Mouse (Mus musculus) forebrain, embryonic 12.5 days (tissue): ENCODE results near the gene C5ar1. TPM values are rescaled to one million over a fixed set of nuclear protein-coding genes. Genes with fewer than 3 reads are reported as not detected.
A peak's percentile ranks its signal among the peaks of the same experiment; 100 is the strongest.

Source experiments
- ATAC-seq: fragments of 200-750 bp; cut with Nextera tagmentation; 2 replicates; pipeline ENCODE4 v1.8.0; 2017; ENCODE audit warnings: moderate TSS enrichment; ENCODE audit not compliant: low FRiP score
- H3K27ac ChIP-seq: fragments of 300-500 bp; sonication (generic); 2 replicates; pipeline ENCODE4 v1.5.1; 2016; ENCODE audit warnings: mild to moderate bottlenecking
- H3K27me3 ChIP-seq: fragments of 300-500 bp; sonication (generic); 2 replicates; pipeline ENCODE4 v1.6.1; 2016; ENCODE audit warnings: mild to moderate bottlenecking
- H3K36me3 ChIP-seq: fragments of 300-500 bp; sonication (generic); replicated peaks from 2 replicates; pipeline ENCODE4 v1.6.1; 2016; ENCODE audit warnings: mild to moderate bottlenecking
- H3K4me1 ChIP-seq: fragments of 300-500 bp; sonication (generic); 2 replicates; pipeline ENCODE4 v1.6.1; 2016
- H3K4me2 ChIP-seq: fragments of 300-500 bp; sonication (generic); 2 replicates; pipeline ENCODE4 v1.6.1; 2016; ENCODE audit warnings: mild to moderate bottlenecking, moderate library complexity
- H3K4me3 ChIP-seq: fragments of 300-500 bp; sonication (generic); replicated peaks from 2 replicates; pipeline ENCODE4 v1.5.1; 2016; ENCODE audit warnings: mild to moderate bottlenecking
- H3K9ac ChIP-seq: fragments of 300-500 bp; sonication (generic); 2 replicates; pipeline ENCODE4 v1.6.1; 2016; ENCODE audit warnings: mild to moderate bottlenecking
- H3K9me3 ChIP-seq: fragments of 300-500 bp; sonication (generic); 2 replicates; pipeline ENCODE4 v1.6.1; 2016
- WGBS: fragments of 180-500 bp; shearing (Covaris S2); methylation state at CpG from one replicate; pipeline ENCODE4 v1.1.7; 2016; 5-methylcytosine and 5-hydroxymethylcytosine counted together
- polyA plus RNA-seq: library from polyadenylated mRNA; unstranded; fragments of >200 nt; fragmentation: Nextera tagmentation; extraction: Ambion mirVana; gene quantifications from 2 replicates; pipeline ENCODE4 v1.2.1, GENCODE M21; 2016

C5ar1 gene
- polyA plus RNA-seq, 1 experiment from 2014 or later = 0.73 TPM

DNA sequence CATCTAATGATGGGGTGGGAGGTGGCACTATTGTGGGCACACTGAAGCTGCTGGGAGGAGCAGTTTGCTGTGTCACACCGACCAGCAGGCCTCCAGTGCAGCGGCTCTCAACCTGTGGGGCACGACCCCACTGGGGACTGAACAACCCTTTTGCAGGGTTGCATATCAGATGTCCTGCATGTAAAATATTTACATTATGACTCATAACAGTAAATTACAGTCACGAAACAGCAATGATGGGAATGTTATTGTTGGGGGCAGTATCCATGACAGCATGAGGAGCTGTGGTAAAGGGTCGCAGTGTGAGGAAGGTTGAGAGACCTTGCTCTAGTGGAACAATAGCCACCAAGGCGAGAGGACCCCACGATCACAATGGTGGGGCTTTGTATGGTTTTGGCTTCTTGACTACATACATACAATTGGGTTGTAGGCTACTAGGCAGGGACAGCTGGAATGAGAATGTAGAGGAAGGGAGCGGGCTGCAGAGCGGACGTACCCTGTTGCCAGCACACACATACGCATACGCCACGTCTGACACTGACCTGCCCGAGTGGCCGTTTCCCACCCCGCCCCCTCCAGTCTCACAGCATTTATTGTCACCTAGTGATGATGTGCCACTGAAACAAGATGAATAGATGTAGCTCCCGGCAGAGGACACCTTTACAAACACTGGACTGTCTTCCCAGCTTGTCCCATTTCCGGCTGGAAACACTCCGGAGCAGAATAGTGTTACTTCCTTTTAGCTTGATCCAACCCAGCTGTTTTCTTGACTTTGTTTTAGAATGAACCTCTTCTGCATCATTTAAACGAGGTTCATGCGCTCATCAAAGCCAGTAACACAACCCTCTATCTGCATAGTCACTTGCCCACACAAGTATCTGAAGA lies 50.3 kb downstream of the C5ar1 start:
- Histone ChIP-seq H3K27me3 (no peaks in the 10 kb centered on the region), H3K4me1 (no peaks in the 10 kb centered on the region), H3K36me3 (peaks cover 92% of the 10 kb centered on the region), H3K4me3 (no peak overlapping the region), H3K27ac (no peak overlapping the region), H3K9me3 (no peaks in the 10 kb centered on the region), H3K4me2 (no peak overlapping the region), H3K9ac (no peak overlapping the region)
- WGBS = 91% methylated on average over 21 of the region's 21 CpGs
- ATAC-seq = no peak

DNA sequence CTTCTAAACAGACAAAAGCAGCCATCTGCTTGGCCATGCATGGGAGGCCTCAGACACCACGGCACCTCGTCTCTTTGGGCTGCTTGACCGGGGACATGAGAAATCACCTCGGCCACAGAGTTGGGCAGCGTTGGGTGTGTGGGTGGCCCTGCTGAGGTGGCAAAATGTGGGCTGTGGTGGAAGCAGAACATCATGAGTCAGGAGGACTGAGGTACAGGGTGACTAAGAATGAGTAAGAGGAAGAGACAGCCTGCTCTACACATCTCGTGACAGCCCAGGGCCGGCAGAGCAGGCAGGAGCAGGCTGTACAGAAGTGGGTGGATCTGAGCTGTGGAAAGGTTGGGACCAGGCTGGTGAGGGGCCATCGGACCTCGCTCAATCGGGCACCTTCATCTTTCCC lies 51.8 kb downstream of the C5ar1 start:
- Histone ChIP-seq H3K27ac (no peak overlapping the region), H3K4me1 (no peaks in the 10 kb centered on the region), H3K9me3 (no peaks in the 10 kb centered on the region), H3K4me3 (no peak overlapping the region), H3K9ac (no peak overlapping the region), H3K36me3 (peaks cover 91% of the 10 kb centered on the region), H3K4me2 (no peak overlapping the region), H3K27me3 (no peaks in the 10 kb centered on the region)
- WGBS = 89% methylated on average over 10 of the region's 10 CpGs
- ATAC-seq = no peak

DNA sequence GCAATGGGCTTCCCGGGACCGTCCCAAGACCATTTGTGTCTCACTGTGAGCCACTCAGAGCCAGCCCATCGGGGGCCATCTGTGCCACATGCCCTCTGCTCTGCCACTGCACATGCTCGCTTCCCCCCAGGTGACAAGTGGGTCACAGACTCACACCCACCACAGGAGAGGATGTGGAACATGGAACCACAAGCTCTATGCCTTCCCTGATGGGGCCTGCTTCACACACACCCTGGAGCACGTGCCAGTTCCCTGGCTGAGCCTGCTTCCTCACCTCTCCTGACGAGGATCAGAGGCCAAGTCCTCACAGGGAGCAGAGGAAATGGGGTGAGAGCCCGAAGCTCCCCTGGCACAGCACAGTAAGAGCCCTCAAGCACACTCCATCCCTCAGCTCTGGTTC lies 52.3 kb downstream of the C5ar1 start:
- WGBS = 88% methylated on average over 7 of the region's 7 CpGs
- Histone ChIP-seq H3K4me1 (no peaks in the 10 kb centered on the region), H3K27ac (no peak overlapping the region), H3K36me3 (peaks cover 93% of the 10 kb centered on the region), H3K9me3 (no peaks in the 10 kb centered on the region), H3K4me3 (no peak overlapping the region), H3K27me3 (no peaks in the 10 kb centered on the region), H3K9ac (no peak overlapping the region), H3K4me2 (no peak overlapping the region)
- ATAC-seq = no peak

DNA sequence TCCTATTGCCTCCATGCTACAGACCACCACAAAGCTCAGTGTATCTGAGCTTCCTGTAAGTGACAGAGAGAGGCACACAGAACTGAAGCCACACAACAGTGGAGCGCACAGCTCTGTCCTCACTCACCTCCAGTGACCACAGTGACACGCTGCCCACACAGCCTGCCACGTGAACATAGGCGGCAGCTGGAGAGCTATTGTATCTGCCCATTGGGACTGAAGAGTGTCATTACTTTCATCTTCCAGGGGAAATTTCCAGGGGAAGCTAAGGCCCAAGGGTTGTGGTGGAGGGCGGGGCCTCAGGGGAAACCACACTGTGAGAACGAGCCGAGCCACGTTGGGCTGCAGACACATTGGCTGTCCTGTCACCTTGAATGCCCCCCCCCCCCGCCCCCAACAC lies 54.5 kb downstream of the C5ar1 start:
- Histone ChIP-seq H3K9ac (no peak overlapping the region), H3K4me2 (no peak overlapping the region), H3K27me3 (no peaks in the 10 kb centered on the region), H3K4me3 (no peak overlapping the region), H3K9me3 (no peaks in the 10 kb centered on the region), H3K36me3 (peaks cover 92% of the 10 kb centered on the region), H3K4me1 (no peaks in the 10 kb centered on the region), H3K27ac (no peak overlapping the region)
- no peak for ATAC-seq
- WGBS = 82% methylated on average over 8 of the region's 9 CpGs

DNA sequence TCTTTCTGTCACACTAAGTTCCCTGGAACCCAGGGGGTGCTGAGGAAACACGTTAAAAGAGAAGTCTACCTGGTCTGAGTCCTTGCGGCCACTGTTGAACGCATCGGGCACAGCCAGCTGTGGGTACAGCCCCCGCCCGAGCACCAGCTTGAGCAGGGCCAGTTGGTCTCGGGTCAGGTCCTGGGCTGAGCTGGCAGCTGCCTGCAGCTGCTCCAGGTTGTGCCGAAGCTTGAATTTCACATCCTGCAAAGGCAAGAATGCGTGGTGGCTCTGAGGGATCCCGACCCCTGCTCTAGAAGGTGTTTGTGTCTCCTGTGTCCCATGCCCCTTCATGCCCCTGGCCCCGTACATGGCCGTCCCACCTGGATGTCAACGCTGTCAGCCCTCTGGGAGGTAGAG lies 55.8 kb downstream of the C5ar1 start:
- 93% methylated on average over 13 of the region's 13 CpGs for WGBS
- Histone ChIP-seq H3K27ac (no peak overlapping the region), H3K9me3 (no peaks in the 10 kb centered on the region), H3K27me3 (no peaks in the 10 kb centered on the region), H3K4me3 (no peak overlapping the region), H3K4me1 (no peaks in the 10 kb centered on the region), H3K9ac (no peak overlapping the region), H3K36me3 (peaks cover 91% of the 10 kb centered on the region), H3K4me2 (no peak overlapping the region)
- no peak for ATAC-seq

DNA sequence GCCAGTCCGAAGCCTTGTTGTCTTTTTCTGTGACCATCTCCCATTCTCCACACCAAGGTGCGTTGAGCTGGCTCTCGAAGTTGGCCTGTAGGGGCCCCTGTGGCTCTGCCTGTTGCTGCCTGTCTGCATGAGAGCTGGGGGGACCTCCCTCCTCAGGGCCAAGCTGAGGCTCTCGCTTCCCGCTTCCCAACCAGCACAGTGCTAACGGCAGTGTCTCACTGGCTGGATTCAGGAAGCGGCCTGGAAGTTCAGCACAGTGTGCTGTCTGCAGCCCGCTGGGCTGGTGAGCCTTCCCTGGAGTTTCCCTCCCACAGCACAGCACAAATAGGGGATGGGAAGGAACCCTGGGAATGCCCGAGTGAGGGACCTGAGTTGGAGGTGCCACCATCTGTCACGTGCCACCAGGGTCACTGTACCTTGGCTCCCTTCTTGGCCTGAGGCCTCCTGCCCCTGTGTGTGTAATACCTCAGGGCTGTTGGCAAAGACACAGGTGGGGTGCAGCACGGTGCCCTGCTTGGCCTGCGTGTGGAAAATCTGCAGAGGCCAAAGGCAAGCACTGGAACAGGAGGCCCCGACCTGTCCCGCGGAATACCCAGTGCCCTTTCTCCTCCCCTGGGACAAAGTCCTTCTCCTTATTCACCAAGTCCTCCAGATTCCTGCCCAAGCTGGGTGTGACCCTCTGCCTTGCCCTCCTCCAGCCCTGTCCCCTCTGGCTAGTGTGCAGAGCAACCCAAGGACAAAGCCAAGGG lies 56.4 kb downstream of the C5ar1 start:
- H3K9me3 ChIP-seq = no peaks in the 10 kb centered on the region
- 86% methylated on average over 15 of the region's 15 CpGs for WGBS
- no peak overlapping the region for H3K27ac ChIP-seq
- no peak overlapping the region for H3K9ac ChIP-seq
- H3K27me3 ChIP-seq = no peaks in the 10 kb centered on the region
- no peak for ATAC-seq
- no peaks in the 10 kb centered on the region for H3K4me1 ChIP-seq
- H3K36me3 ChIP-seq = peaks cover 92% of the 10 kb centered on the region
- H3K4me2 ChIP-seq = no peak overlapping the region
- no peak overlapping the region for H3K4me3 ChIP-seq

DNA sequence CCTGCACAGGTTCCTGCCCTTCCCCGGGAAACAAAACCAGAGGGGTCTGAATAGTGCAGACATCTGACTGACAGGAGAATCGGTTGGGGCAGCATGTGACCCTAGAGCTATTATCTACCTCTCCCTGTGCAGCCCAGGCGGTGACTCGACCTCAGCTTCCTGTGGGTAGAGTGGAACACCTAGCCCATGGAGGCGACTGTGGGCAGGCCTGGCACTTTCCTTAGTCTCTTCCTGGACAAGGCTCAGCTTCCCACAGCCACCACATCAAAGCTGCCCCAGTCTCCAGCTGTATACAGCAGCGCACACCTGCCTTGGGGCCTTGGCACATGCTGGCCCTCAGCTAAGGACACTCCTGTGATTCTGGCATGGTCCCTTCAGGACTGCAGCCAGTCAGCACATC lies 58.2 kb downstream of the C5ar1 start:
- Histone ChIP-seq H3K4me1 (no peaks in the 10 kb centered on the region), H3K36me3 (peaks cover 95% of the 10 kb centered on the region), H3K27me3 (no peaks in the 10 kb centered on the region), H3K4me2 (no peak overlapping the region), H3K9me3 (no peaks in the 10 kb centered on the region), H3K9ac (no peak overlapping the region), H3K27ac (no peak overlapping the region), H3K4me3 (no peak overlapping the region)
- no peak for ATAC-seq
- WGBS = 87% methylated on average over 6 of the region's 6 CpGs

DNA sequence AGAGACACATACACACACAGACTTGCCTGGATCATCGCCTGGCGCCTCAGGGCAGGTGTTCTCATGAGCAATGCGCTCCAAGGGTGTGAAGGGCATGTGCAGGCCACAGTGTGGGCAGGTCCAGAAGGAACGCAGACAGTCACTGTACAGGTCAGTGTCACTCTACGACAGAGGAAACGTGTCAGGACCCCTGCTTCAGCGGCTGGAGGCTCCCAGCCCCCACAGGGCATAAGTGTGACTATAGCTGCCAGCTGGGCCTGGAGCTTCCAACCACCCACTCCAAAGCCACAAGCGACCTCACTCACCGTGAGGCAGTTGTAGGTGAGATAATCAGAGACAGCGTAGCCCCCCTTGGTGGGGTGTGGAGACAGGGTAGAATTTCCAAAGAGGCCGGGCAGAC lies 60.8 kb downstream of the C5ar1 start:
- Histone ChIP-seq H3K4me2 (no peak overlapping the region), H3K9me3 (no peaks in the 10 kb centered on the region), H3K27ac (no peak overlapping the region), H3K4me1 (no peaks in the 10 kb centered on the region), H3K27me3 (no peaks in the 10 kb centered on the region), H3K36me3 (peaks cover 78% of the 10 kb centered on the region), H3K4me3 (no peak overlapping the region), H3K9ac (no peak overlapping the region)
- WGBS = 90% methylated on average over 11 of the region's 11 CpGs
- ATAC-seq = no peak

DNA sequence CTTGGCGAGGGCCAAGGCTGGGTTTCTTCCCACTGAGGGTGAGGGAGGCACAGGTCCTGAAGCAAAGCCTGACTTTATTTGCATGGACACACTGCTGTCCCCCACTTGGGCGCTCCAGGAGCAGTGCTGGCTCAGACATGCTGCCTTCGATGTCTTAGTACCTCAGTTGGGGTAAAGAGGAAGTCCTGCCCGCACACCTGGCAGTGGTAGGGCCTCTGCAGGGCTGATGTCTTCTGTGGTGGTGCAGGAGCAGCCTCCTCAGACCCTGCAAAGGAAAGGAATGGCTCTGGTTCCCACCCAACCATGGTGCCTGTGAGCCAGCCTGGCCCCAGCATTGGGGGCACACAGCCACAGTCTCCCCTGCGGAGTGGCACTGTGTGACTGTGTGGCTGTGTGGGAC lies 62.2 kb downstream of the C5ar1 start:
- Histone ChIP-seq H3K4me3 (no peak overlapping the region), H3K4me1 (no peaks in the 10 kb centered on the region), H3K36me3 (peaks cover 65% of the 10 kb centered on the region), H3K27ac (0 out of 2 replicates have a peak overlapping the region, but pooled peaks have one; percentile 20), H3K27me3 (no peaks in the 10 kb centered on the region), H3K4me2 (no peak overlapping the region), H3K9ac (no peak overlapping the region), H3K9me3 (no peaks in the 10 kb centered on the region)
- no peak for ATAC-seq
- WGBS = 87% methylated on average over 5 of the region's 5 CpGs

Other genes with a start within 250 kb of the C5ar1 start
- 9.1 and 9.5 TPM in 2 replicates for gene Bicra, start 211.6 kb downstream of the C5ar1 start, polyA plus RNA-seq
- not detected in 2 replicates for gene Zfp541, start 197.7 kb downstream of the C5ar1 start, polyA plus RNA-seq
- 150 and 156 TPM in 2 replicates for gene Napa, start 161.1 kb downstream of the C5ar1 start, polyA plus RNA-seq
- 24.6 and 29.4 TPM in 2 replicates for gene Kptn, start 139.6 kb downstream of the C5ar1 start, polyA plus RNA-seq
- 0.49 and 0.66 TPM in 2 replicates for gene Slc8a2, start 129.7 kb downstream of the C5ar1 start, polyA plus RNA-seq
- gene Meis3, start 84.5 kb downstream of the C5ar1 start, polyA plus RNA-seq = 91.2 and 94.9 TPM in 2 replicates
- 17.1 and 20.5 TPM in 2 replicates for gene Dhx34, start 37.5 kb downstream of the C5ar1 start, polyA plus RNA-seq
- gene C5ar2, start 15.4 kb downstream of the C5ar1 start, polyA plus RNA-seq = not detected in 2 replicates
- gene Inafm1, start 14.1 kb upstream of the C5ar1 start, polyA plus RNA-seq = 13.4 and 14.5 TPM in 2 replicates
- 42.3 and 44.6 TPM in 2 replicates for gene Ccdc9, start 27.3 kb upstream of the C5ar1 start, polyA plus RNA-seq
- gene Bbc3, start 48.9 kb upstream of the C5ar1 start, polyA plus RNA-seq = 12.8 and 14.6 TPM in 2 replicates
- 403 and 415 TPM in 2 replicates for gene Sae1, start 128.3 kb upstream of the C5ar1 start, polyA plus RNA-seq
- 25.5 and 27.0 TPM in 2 replicates for gene Zc3h4, start 141.4 kb upstream of the C5ar1 start, polyA plus RNA-seq
- 42.4 and 53.1 TPM in 2 replicates for gene Tmem160, start 193.2 kb upstream of the C5ar1 start, polyA plus RNA-seq
- 1.8 and 2.0 TPM in 2 replicates for gene Npas1, start 218.2 kb upstream of the C5ar1 start, polyA plus RNA-seq